Mouse (Mus musculus) lung, postnatal 0 days (tissue): ENCODE measurements around the gene Hist1h1d. TPM values are rescaled to one million over a fixed set of nuclear protein-coding genes. Genes with fewer than 3 reads are reported as not detected.
A peak's percentile ranks its signal among the peaks of the same experiment; 100 is the strongest.
"Not testable (repeated sequence)": the region's sequence is repeated elsewhere in the genome, so short reads cannot be mapped to it uniquely, and the experiment has no call there.

ENCODE experiments used
- ATAC-seq: fragments of 200-750 bp; cut with Nextera tagmentation; 2 replicates; pipeline ENCODE4 v1.8.0; 2017; ENCODE audit warnings: moderate library complexity
- DNase-seq: peaks from one replicate; pipeline ENCODE4 v3.0.0-alpha.2; 2016; ENCODE audit warnings: low spot score
- H3K27ac ChIP-seq: fragments of 300-500 bp; sonication (generic); 2 replicates; pipeline ENCODE4 v1.5.1; 2014; ENCODE audit warnings: antibody characterized with exemption, mild to moderate bottlenecking, low read length, mixed read lengths
- H3K27me3 ChIP-seq: fragments of 300-500 bp; sonication (generic); replicated peaks from 2 replicates; pipeline ENCODE4 v1.6.1; 2014; ENCODE audit warnings: low read length, mixed read lengths; ENCODE audit not compliant: insufficient read depth
- H3K36me3 ChIP-seq: fragments of 300-500 bp; sonication (generic); 2 replicates; pipeline ENCODE4 v1.6.1; 2014; ENCODE audit warnings: low read length, mixed read lengths; ENCODE audit not compliant: insufficient read depth
- H3K4me1 ChIP-seq: fragments of 300-500 bp; sonication (generic); 2 replicates; pipeline ENCODE4 v1.6.1; 2014; ENCODE audit warnings: antibody characterized with exemption, low read depth, low read length, mixed read lengths; ENCODE audit not compliant: insufficient read depth
- H3K4me2 ChIP-seq: fragments of 300-500 bp; sonication (generic); replicated peaks from 2 replicates; pipeline ENCODE4 v1.6.1; 2014; ENCODE audit warnings: low read depth, mild to moderate bottlenecking, low read length, moderate library complexity, mixed read lengths
- H3K4me3 ChIP-seq: fragments of 300-500 bp; sonication (generic); 2 replicates; pipeline ENCODE4 v1.5.1; 2014; ENCODE audit warnings: low read depth, low read length
- H3K9ac ChIP-seq: fragments of 300-500 bp; sonication (generic); replicated peaks from 2 replicates; pipeline ENCODE4 v1.6.1; 2014; ENCODE audit warnings: low read depth, mild to moderate bottlenecking
- H3K9me3 ChIP-seq: fragments of 300-500 bp; sonication (generic); 2 replicates; pipeline ENCODE4 v1.6.1; 2016; ENCODE audit warnings: low read length, mixed read lengths
- CTCF ChIP-seq: IDR thresholded peaks from 2 replicates; pipeline ENCODE4 v1.5.1; 2016; ENCODE audit warnings: antibody characterized with exemption, mild to moderate bottlenecking
- EP300 ChIP-seq: IDR thresholded peaks from 2 replicates; pipeline ENCODE4 v1.6.1; 2016; ENCODE audit warnings: antibody characterized with exemption, mild to moderate bottlenecking, control low read depth
- WGBS: fragments of 180-500 bp; shearing (Covaris S2); extraction: QIAGEN DNeasy Blood & Tissue Kit; methylation state at CpG from one replicate; pipeline ENCODE4 v1.1.7; 2014; 5-methylcytosine and 5-hydroxymethylcytosine counted together
- polyA plus RNA-seq: library from polyadenylated mRNA; unstranded; fragments of >200 nt; fragmentation: Nextera tagmentation; extraction: Ambion mirVana; gene quantifications from 2 replicates; pipeline ENCODE4 v1.2.1, GENCODE M21; 2015

Gene Hist1h1d
- polyA plus RNA-seq, 1 experiment from 2014 or later: 0.11 TPM

DNA sequence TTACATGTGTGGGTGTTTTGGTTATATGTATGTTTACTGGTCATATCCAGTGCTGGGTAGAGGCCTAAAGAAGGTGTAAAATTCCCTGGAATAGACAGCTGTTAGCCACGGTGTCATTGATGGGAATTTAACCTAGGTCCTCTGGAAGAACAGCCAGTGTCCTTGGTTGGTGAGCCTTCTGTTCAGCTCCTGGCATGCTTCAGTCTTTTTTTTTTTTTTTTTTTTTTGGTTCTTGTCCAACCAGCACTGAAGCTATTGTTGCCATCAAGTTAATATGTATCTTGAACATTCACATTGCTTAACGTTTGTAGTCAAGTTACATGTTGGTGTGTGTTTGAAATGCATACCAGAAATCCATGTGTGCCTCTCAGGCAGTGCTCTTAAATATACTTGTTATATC is 11.4 kb downstream of the Hist1h1d start:
- H3K27ac ChIP-seq: no peak overlapping the region
- H3K9ac ChIP-seq: no peak overlapping the region
- H3K27me3 ChIP-seq: no peaks in the 10 kb centered on the region
- no peak overlapping the region for H3K4me2 ChIP-seq
- ATAC-seq (no peak), DNase-seq (peak; percentile 4)
- no peaks in the 10 kb centered on the region for H3K9me3 ChIP-seq
- no peak overlapping the region for H3K4me3 ChIP-seq
- no peak for TF ChIP-seq CTCF
- TF ChIP-seq EP300: no peak
- WGBS: 61% methylated on average over 2 of the region's 2 CpGs
- H3K36me3 ChIP-seq: no peaks in the 10 kb centered on the region
- H3K4me1 ChIP-seq: no peaks in the 10 kb centered on the region

DNA sequence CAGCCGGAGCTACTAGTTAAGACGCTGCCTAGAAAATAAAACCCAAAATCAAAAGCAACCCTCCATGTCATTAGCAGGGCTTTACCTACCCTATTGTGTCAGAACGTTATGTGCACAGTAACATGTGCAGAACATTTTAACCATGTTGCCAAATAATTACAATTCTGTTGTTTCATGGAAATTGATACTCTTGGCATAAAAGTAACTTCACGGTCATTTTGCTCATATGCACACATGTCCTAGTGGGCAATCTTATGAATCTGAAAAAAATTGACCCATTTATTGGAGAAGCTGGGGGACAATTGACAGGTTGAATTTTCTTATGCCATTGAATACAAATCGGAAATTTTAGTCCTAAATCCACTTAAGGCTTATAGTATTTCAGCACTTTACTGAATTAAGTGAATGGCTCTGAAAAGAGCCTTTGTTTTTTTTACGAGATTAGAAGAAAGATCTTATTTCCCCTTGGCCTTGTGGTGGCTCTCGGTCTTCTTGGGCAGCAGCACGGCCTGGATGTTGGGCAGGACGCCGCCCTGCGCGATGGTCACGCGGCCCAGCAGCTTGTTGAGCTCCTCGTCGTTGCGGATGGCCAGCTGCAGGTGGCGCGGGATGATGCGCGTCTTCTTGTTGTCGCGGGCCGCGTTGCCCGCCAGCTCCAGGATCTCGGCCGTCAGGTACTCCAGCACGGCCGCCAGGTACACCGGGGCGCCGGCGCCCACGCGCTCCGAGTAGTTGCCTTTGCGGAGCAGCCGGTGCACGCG is 17.4 kb downstream of the Hist1h1d start:
- H3K4me1 ChIP-seq, H3K9me3 ChIP-seq, H3K36me3 ChIP-seq, H3K27me3 ChIP-seq: not testable (repeated sequence)
- H3K4me2 ChIP-seq: peak overlapping the region; percentile 64
- ATAC-seq (peak; percentile 25), DNase-seq (peak; percentile 15)
- peak overlapping the region; percentile 34; the same call in 1 of the 2 replicates for H3K9ac ChIP-seq
- TF ChIP-seq CTCF: peak; percentile 23; the same call in 1 of the 2 replicates
- H3K4me3 ChIP-seq: peak overlapping the region; percentile 33
- 3% methylated on average over 15 of the region's 41 CpGs for WGBS
- peak overlapping the region; percentile 91 for H3K27ac ChIP-seq

DNA sequence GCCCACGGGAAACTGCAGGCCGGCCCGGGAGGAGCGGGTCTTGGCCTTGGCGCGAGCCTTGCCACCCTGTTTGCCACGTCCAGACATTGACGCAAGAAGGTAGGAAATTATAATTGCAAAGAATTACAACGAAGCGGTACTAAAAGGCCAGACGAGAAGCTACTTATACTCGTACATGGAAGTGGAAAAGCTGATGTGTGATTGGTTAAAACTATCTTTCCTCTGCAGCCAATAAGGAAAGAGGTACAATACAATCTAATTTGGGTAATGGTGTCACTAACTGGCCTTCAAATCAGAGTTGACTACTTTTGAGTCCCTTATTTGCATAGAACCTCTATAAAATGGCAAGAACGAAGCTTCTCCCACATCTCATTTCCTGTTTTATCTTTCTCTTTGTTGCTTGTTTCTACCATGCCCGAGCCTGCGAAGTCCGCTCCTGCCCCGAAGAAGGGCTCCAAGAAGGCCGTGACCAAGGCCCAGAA is 18.0 kb downstream of the Hist1h1d start, which contains the start of the genes Hist1h2ae and Hist1h2bg:
TSS of gene Hist1h2ae (minus strand) at position 199 of the 482 bp plus-strand sequence.
TSS of gene Hist1h2bg (plus strand) at position 375 of the 482 bp plus-strand sequence.
- DNase-seq (peak; percentile 99), ATAC-seq (peak; percentile 87)
- Histone ChIP-seq H3K9me3 (no peaks in the 10 kb centered on the region), H3K27me3 (no peaks in the 10 kb centered on the region), H3K36me3 (no peaks in the 10 kb centered on the region), H3K4me2 (peak within 1 kb of the TSS; percentile 64), H3K4me1 (peaks cover 6% of the 10 kb centered on the region; the same call in 1 of the 2 replicates), H3K4me3 (peak within 1 kb of the TSS; percentile 33), H3K27ac (peak within 1 kb of the TSS; percentile 91), H3K9ac (peak within 1 kb of the TSS; percentile 34; the same call in 1 of the 2 replicates)
- TF ChIP-seq CTCF (no peak), EP300 (peak; percentile 72)
- 3% methylated on average over 17 of the region's 18 CpGs for WGBS

DNA sequence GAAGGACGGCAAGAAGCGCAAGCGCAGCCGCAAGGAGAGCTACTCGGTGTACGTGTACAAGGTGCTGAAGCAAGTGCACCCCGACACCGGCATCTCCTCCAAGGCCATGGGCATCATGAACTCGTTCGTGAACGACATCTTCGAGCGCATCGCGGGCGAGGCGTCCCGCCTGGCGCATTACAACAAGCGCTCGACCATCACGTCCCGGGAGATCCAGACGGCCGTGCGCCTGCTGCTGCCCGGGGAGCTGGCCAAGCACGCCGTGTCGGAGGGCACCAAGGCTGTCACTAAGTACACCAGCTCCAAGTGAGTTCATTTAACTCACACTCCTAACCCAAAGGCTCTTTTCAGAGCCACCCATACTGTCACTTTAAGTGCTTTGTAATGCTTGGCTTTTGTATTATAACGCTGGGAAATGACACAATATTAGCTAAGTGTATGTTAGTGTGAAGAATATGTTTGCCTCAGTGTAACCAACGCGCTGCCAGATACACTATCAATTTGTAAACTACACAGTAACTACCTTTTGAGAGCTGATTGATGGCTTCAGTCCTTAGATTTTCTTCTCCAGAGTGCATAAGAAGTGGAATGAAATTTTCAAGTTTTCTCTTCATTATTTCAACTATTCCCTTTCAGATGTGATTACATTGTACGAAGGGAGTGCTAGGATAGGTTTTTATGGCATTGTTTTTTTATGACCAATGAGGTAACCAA is 18.6 kb downstream of the Hist1h1d start:
- H3K27ac ChIP-seq: peak overlapping the region; percentile 91
- H3K4me2 ChIP-seq: peak overlapping the region; percentile 64
- peak overlapping the region; percentile 17; the same call in 1 of the 2 replicates for H3K9ac ChIP-seq
- H3K4me1 ChIP-seq: peaks cover 11% of the 10 kb centered on the region; the same call in 1 of the 2 replicates
- not testable (repeated sequence) for H3K36me3 ChIP-seq, H3K27me3 ChIP-seq, H3K9me3 ChIP-seq, ATAC-seq
- DNase-seq: peak; percentile 17
- WGBS: under 1% methylated on average over 8 of the region's 34 CpGs
- peak overlapping the region; percentile 33 for H3K4me3 ChIP-seq
- TF ChIP-seq EP300: 0 out of 2 replicates have a peak, but pooled peaks have one; percentile 15

DNA sequence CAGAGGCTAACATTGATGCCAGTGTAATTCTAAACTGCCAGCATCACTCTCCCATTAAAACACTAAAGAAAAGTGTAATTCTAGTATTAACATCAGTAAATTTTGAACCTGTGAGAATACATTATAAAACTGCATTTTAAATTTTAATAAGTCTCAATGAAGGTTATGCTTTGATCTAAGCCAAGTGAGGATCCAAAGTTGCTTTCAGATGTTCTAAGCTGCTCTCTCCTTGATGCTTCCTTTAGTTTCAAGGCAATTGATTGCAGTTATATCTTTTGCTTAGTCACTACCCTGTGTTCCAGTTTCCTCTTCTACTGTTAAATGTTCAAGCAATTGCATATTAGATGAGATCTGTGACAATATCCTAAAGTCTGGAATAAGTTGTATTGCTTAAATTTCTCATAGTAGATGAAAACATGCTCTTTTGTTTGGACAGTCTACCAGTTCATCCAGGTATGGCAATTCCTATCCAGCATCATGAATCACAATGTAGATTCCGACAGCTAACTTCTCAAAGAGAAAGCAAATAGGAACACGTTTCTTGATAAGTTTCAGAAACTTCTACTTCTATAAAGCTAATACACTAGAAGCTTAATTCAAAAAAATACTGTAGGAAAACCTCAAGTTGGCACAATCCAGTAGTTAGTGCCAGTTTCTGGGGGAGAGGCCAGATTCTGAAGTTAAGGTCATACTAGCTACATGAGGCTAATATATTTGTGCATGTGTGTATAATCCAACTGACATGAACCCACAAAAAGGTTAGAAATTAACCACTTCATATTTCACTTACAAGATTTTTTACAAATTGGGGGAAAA is 19.4 kb downstream of the Hist1h1d start:
- no peaks in the 10 kb centered on the region for H3K36me3 ChIP-seq
- peaks cover 11% of the 10 kb centered on the region; the same call in 1 of the 2 replicates for H3K4me1 ChIP-seq
- DNase-seq (peak; percentile 18), ATAC-seq (no peak)
- no peaks in the 10 kb centered on the region for H3K9me3 ChIP-seq
- no peaks in the 10 kb centered on the region for H3K27me3 ChIP-seq
- peak overlapping the region; percentile 64 for H3K4me2 ChIP-seq
- 16% methylated on average over 2 of the region's 2 CpGs for WGBS
- H3K9ac ChIP-seq: peak overlapping the region; percentile 17; the same call in 1 of the 2 replicates
- no peak for TF ChIP-seq CTCF
- H3K27ac ChIP-seq: peak overlapping the region; percentile 48
- peak overlapping the region; percentile 33 for H3K4me3 ChIP-seq

DNA sequence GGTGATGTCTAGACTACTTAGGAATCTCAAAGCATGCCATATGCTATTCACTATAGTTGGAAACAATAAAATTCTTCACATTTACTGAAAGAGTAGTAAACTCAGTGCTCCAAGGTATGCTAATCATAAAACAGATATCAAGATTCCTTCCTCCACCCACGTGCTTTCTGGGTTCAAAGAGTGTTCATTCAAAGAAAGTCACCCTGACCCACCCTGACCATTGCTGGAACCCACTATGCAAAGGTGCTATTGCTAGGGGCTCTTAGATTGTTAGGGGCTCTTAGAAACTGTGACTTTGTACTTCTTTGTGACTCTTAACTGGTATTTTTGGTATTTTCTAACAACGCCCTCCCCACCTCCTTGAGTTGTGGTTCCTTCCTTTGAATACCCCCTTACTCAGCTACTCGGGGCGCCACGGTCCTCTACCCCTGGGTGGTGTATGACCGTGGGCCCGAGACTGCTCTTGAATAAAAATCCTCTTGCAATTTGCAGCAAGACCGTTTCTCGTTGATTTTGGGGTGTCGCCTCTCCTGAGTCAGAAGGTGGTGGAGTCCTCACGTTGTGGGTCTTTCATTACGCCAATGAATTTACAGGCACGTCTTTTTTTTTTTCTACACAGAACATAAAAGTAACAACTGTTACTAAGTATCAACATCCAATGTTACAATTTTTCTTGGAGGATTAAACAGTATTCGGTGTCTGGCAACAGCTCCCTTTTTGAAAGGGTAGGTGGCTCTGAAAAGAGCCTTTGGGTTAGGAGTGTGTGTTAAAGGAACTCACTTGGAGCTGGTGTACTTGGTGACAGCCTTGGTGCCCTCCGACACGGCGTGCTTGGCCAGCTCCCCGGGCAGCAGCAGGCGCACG is 20.2 kb downstream of the Hist1h1d start:
- ATAC-seq, H3K27me3 ChIP-seq, H3K36me3 ChIP-seq, H3K9me3 ChIP-seq: not testable (repeated sequence)
- peak; percentile 12 for DNase-seq
- Histone ChIP-seq H3K4me1 (peaks cover 11% of the 10 kb centered on the region; the same call in 1 of the 2 replicates), H3K9ac (peak overlapping the region; percentile 27; the same call in 1 of the 2 replicates), H3K4me2 (peak overlapping the region; percentile 64), H3K4me3 (peak overlapping the region; percentile 16; the same call in 1 of the 2 replicates), H3K27ac (peak overlapping the region; percentile 39; the same call in 1 of the 2 replicates)
- WGBS: 7% methylated on average over 14 of the region's 20 CpGs
